Mouse (Mus musculus): Measurements from ENCODE around the gene Hils1. TPM values are rescaled to one million over a fixed set of nuclear protein-coding genes. Genes with fewer than 3 reads are reported as not detected.

Gene Hils1
- polyA plus RNA-seq, 1 experiment = not detected

- Histone ChIP-seq H3K79me2 (ENCODE audit: control insufficient read depth, insufficient read depth) (no peaks in the 10 kb centered on the region), H3K79me3 (ENCODE audit: low read depth) (no peaks in the 10 kb centered on the region), H3K36me3 (ENCODE audit: control insufficient read depth, insufficient read depth) (no peaks in the 10 kb centered on the region), H3ac (ENCODE audit: control insufficient read depth, insufficient read length, low read depth) (no peak overlapping the region), H3K27me3 (ENCODE audit: control insufficient read depth, insufficient read depth, insufficient read length) (no peaks in the 10 kb centered on the region), H3K4me3 (ENCODE audit: insufficient read depth, poor library complexity, severe bottlenecking) (no peak overlapping the region)
- TF ChIP-seq MAX (IDR thresholded peaks at IDR 0.05) (no peak), USF1 (IDR thresholded peaks at IDR 0.05; ENCODE audit: low read depth) (no peak), FOSL1 (IDR thresholded peaks at IDR 0.05; ENCODE audit: insufficient read depth, low read length, poor library complexity, severe bottlenecking) (no peak), MYOD1 (IDR thresholded peaks at IDR 0.05; ENCODE audit: control insufficient read depth, insufficient read length, low read depth) (no peak), MYOG (IDR thresholded peaks at IDR 0.05; ENCODE audit: control insufficient read depth, extremely low read depth, insufficient read length) (no peak), CTCF (IDR thresholded peaks at IDR 0.05; ENCODE audit: control insufficient read depth, insufficient read depth, insufficient read length) (no peak), CEBPB (IDR thresholded peaks at IDR 0.05; ENCODE audit: low read depth) (no peak)
These were observed 25.6 kb upstream of the Hils1 start for GRCm38 (mm10) chr11:94941776-94942175.

- no peaks in the 10 kb centered on the region for H3K36me3 ChIP-seq (ENCODE audit: control insufficient read depth, insufficient read depth)
- no peaks in the 10 kb centered on the region for H3K27me3 ChIP-seq (ENCODE audit: control insufficient read depth, insufficient read depth, insufficient read length)
- TF ChIP-seq MYOG (IDR thresholded peaks at IDR 0.05; ENCODE audit: control insufficient read depth, extremely low read depth, insufficient read length) (no peak), MAX (IDR thresholded peaks at IDR 0.05) (no peak), FOSL1 (IDR thresholded peaks at IDR 0.05; ENCODE audit: insufficient read depth, low read length, poor library complexity, severe bottlenecking) (no peak), CTCF (IDR thresholded peaks at IDR 0.05; ENCODE audit: control insufficient read depth, insufficient read depth, insufficient read length) (no peak), CEBPB (IDR thresholded peaks at IDR 0.05; ENCODE audit: low read depth) (no peak), USF1 (IDR thresholded peaks at IDR 0.05; ENCODE audit: low read depth) (no peak), MYOD1 (IDR thresholded peaks at IDR 0.05; ENCODE audit: control insufficient read depth, insufficient read length, low read depth) (no peak)
These were observed 24.9 kb upstream of the Hils1 start for GRCm38 (mm10) chr11:94942282-94943023.

DNA sequence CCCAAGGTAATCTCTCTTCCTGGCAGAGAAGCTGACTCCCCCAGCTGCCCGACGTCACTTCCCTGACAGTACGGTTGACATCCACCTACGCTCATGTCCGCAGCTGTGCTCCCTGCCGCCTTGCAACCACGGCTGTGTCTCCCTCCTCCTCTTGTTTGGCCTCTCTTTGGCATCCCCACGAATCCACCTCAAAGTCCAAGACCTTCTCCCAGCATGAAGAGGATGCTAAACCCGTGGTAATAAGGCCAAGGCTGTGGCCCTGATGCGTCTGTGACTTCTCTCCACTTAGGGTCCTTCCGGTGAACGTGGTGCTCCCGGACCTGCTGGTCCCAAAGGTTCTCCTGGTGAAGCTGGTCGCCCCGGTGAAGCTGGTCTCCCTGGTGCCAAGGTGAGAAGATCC lies 24.3 kb upstream of the Hils1 start:
- TF ChIP-seq FOSL1 (IDR thresholded peaks at IDR 0.05; ENCODE audit: insufficient read depth, low read length, poor library complexity, severe bottlenecking) (no peak), CEBPB (IDR thresholded peaks at IDR 0.05; ENCODE audit: low read depth) (no peak), USF1 (IDR thresholded peaks at IDR 0.05; ENCODE audit: low read depth) (no peak), MYOD1 (IDR thresholded peaks at IDR 0.05; ENCODE audit: control insufficient read depth, insufficient read length, low read depth) (no peak), CTCF (IDR thresholded peaks at IDR 0.05; ENCODE audit: control insufficient read depth, insufficient read depth, insufficient read length) (no peak), MYOG (IDR thresholded peaks at IDR 0.05; ENCODE audit: control insufficient read depth, extremely low read depth, insufficient read length) (no peak), MAX (IDR thresholded peaks at IDR 0.05) (no peak)
- no peak overlapping the region for H3K4me3 ChIP-seq (ENCODE audit: insufficient read depth, poor library complexity, severe bottlenecking)
- no peaks in the 10 kb centered on the region for H3K36me3 ChIP-seq (ENCODE audit: control insufficient read depth, insufficient read depth)

More at GRCm38 (mm10) chr11:94942282-94943023, 24.9 kb upstream of the Hils1 start:
- H3K4me3 ChIP-seq (ENCODE audit: insufficient read depth, poor library complexity, severe bottlenecking) = no peak overlapping the region
- no peaks in the 10 kb centered on the region for H3K79me3 ChIP-seq (ENCODE audit: low read depth)
- no peak overlapping the region for H3ac ChIP-seq (ENCODE audit: control insufficient read depth, insufficient read length, low read depth)
- H3K79me2 ChIP-seq (ENCODE audit: control insufficient read depth, insufficient read depth) = no peaks in the 10 kb centered on the region

GRCm38 (mm10) chr11:94944295-94944694 lies 23.1 kb upstream of the Hils1 start:
- TF ChIP-seq CTCF (IDR thresholded peaks at IDR 0.05; ENCODE audit: control insufficient read depth, insufficient read depth, insufficient read length) (peak; percentile 9), MYOG (IDR thresholded peaks at IDR 0.05; ENCODE audit: control insufficient read depth, extremely low read depth, insufficient read length) (no peak)
- no peaks in the 10 kb centered on the region for H3K79me2 ChIP-seq (ENCODE audit: control insufficient read depth, insufficient read depth)
- no peaks in the 10 kb centered on the region for H3K27me3 ChIP-seq (ENCODE audit: control insufficient read depth, insufficient read depth, insufficient read length)
- H3K36me3 ChIP-seq (ENCODE audit: control insufficient read depth, insufficient read depth) = peaks cover 3% of the 10 kb centered on the region
- H3K4me3 ChIP-seq (ENCODE audit: insufficient read depth, poor library complexity, severe bottlenecking) = no peak overlapping the region
- no peak overlapping the region for H3ac ChIP-seq (ENCODE audit: control insufficient read depth, insufficient read length, low read depth)
- no peaks in the 10 kb centered on the region for H3K79me3 ChIP-seq (ENCODE audit: low read depth)

More for the DNA sequence above, 24.3 kb upstream of the Hils1 start:
- H3K27me3 ChIP-seq (ENCODE audit: control insufficient read depth, insufficient read depth, insufficient read length) = no peaks in the 10 kb centered on the region
- H3ac ChIP-seq (ENCODE audit: control insufficient read depth, insufficient read length, low read depth) = no peak overlapping the region
- no peaks in the 10 kb centered on the region for H3K79me3 ChIP-seq (ENCODE audit: low read depth)
- no peaks in the 10 kb centered on the region for H3K79me2 ChIP-seq (ENCODE audit: control insufficient read depth, insufficient read depth)

- no peaks in the 10 kb centered on the region for H3K27me3 ChIP-seq (ENCODE audit: control insufficient read depth, insufficient read depth, insufficient read length)
- peaks cover 3% of the 10 kb centered on the region for H3K36me3 ChIP-seq (ENCODE audit: control insufficient read depth, insufficient read depth)
- H3K79me2 ChIP-seq (ENCODE audit: control insufficient read depth, insufficient read depth) = no peaks in the 10 kb centered on the region
- H3K4me3 ChIP-seq (ENCODE audit: insufficient read depth, poor library complexity, severe bottlenecking) = no peak overlapping the region
- no peaks in the 10 kb centered on the region for H3K79me3 ChIP-seq (ENCODE audit: low read depth)
- TF ChIP-seq MYOG (IDR thresholded peaks at IDR 0.05; ENCODE audit: control insufficient read depth, extremely low read depth, insufficient read length) (no peak), MYOD1 (IDR thresholded peaks at IDR 0.05; ENCODE audit: control insufficient read depth, insufficient read length, low read depth) (no peak), USF1 (IDR thresholded peaks at IDR 0.05; ENCODE audit: low read depth) (no peak), MAX (IDR thresholded peaks at IDR 0.05) (no peak), CEBPB (IDR thresholded peaks at IDR 0.05; ENCODE audit: low read depth) (no peak), CTCF (IDR thresholded peaks at IDR 0.05; ENCODE audit: control insufficient read depth, insufficient read depth, insufficient read length) (no peak), FOSL1 (IDR thresholded peaks at IDR 0.05; ENCODE audit: insufficient read depth, low read length, poor library complexity, severe bottlenecking) (no peak)
- H3ac ChIP-seq (ENCODE audit: control insufficient read depth, insufficient read length, low read depth) = no peak overlapping the region
These were observed 22.2 kb upstream of the Hils1 start for GRCm38 (mm10) chr11:94945236-94945635.
